Mouse (Mus musculus) embryonic facial prominence, embryonic 15.5 days (tissue): ENCODE results near the gene Bet1l. TPM values are rescaled to one million over a fixed set of nuclear protein-coding genes. Genes with fewer than 3 reads are reported as not detected.

ENCODE experiments used
- ATAC-seq: fragments of 200-750 bp; cut with Nextera tagmentation; 2 replicates; pipeline ENCODE4 v1.8.0; 2017; ENCODE audit warnings: low read depth, moderate TSS enrichment; ENCODE audit not compliant: insufficient number of reproducible peaks, low FRiP score, low TSS enrichment
- H3K27ac ChIP-seq: fragments of 300-500 bp; sonication (generic); replicated peaks from 2 replicates; pipeline ENCODE4 v1.5.1; 2015; ENCODE audit warnings: mild to moderate bottlenecking, inconsistent platforms
- H3K27me3 ChIP-seq: fragments of 300-500 bp; sonication (generic); 2 replicates; pipeline ENCODE4 v1.6.1; 2015; ENCODE audit warnings: inconsistent platforms
- H3K36me3 ChIP-seq: fragments of 300-500 bp; sonication (generic); 2 replicates; pipeline ENCODE4 v1.6.1; 2015; ENCODE audit warnings: mild to moderate bottlenecking, inconsistent platforms
- H3K4me1 ChIP-seq: fragments of 300-500 bp; sonication (generic); 2 replicates; pipeline ENCODE4 v1.6.1; 2015; ENCODE audit warnings: inconsistent platforms
- H3K4me2 ChIP-seq: fragments of 300-500 bp; sonication (generic); replicated peaks from 2 replicates; pipeline ENCODE4 v1.6.1; 2015; ENCODE audit warnings: mild to moderate bottlenecking, inconsistent platforms
- H3K4me3 ChIP-seq: fragments of 300-500 bp; sonication (generic); replicated peaks from 2 replicates; pipeline ENCODE4 v1.5.1; 2015; ENCODE audit warnings: mild to moderate bottlenecking, inconsistent platforms
- H3K9ac ChIP-seq: fragments of 300-500 bp; sonication (generic); 2 replicates; pipeline ENCODE4 v1.6.1; 2015; ENCODE audit warnings: inconsistent platforms
- H3K9me3 ChIP-seq: fragments of 300-500 bp; sonication (generic); replicated peaks from 2 replicates; pipeline ENCODE4 v1.6.1; 2016; ENCODE audit warnings: inconsistent platforms
- WGBS: fragments of 180-500 bp; shearing (Covaris S2); methylation state at CpG from one replicate; pipeline ENCODE4 v1.1.7; 2015; 5-methylcytosine and 5-hydroxymethylcytosine counted together
- polyA plus RNA-seq: library from polyadenylated mRNA; unstranded; fragments of >200 nt; fragmentation: Nextera tagmentation; extraction: Ambion mirVana; gene quantifications from 2 replicates; pipeline ENCODE4 v1.2.1, GENCODE M21; 2015

Bet1l gene
- polyA plus RNA-seq, 1 experiment from 2014 or later: 64.2 TPM

DNA sequence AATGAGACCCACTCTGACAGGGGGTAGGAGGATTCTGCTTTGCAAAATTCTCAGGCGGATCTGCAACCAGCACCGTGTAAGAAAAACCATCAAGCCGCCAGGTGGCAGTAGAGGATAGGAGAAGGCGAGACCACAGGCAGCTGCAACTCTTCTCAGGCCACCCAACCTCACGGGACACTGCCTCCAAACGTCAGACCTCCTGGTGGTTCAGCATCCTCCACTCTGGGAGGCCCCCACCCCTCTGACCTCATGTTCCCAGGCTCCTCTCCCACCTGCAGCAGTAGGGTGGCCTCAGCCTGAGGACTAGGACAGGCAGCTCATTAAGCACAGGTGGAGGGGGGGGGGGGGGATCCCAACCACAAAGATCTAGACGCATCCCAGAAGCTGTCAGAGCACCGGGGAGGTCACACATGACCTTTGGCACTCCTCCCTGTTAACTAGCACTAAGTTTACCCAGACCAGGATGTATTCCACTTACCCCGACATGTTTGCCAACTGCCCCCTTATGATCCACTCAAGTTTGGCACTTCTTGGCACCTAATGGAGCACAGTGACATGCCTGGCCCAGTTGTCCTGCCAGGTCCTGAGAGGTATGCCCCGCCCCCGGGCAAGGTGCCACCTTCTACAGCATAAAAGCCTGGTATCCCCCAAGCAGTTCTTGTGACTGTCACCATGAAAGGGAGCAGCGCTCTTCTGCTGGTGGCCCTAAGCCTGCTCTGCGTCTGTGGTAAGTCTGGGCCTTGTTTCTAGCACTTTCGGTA, 12.3 kb downstream of the Bet1l start, which contains the start of gene Scgb1c1:
Scgb1c1 (plus strand) TSS at position 643 of the 761 bp plus-strand sequence.
- Histone ChIP-seq H3K9me3 (no peaks in the 10 kb centered on the region), H3K9ac (no peak within 1 kb of the TSS), H3K4me3 (no peak within 1 kb of the TSS), H3K36me3 (no peaks in the 10 kb centered on the region), H3K27ac (no peak within 1 kb of the TSS), H3K4me2 (no peak within 1 kb of the TSS), H3K27me3 (peaks cover 26% of the 10 kb centered on the region), H3K4me1 (peaks cover 14% of the 10 kb centered on the region; the same call in 1 of the 2 replicates)
- peak; percentile 58; the same call in 1 of the 2 replicates for ATAC-seq
- 24% methylated on average over 13 of the region's 14 CpGs for whole genome bisulfite sequencing

DNA sequence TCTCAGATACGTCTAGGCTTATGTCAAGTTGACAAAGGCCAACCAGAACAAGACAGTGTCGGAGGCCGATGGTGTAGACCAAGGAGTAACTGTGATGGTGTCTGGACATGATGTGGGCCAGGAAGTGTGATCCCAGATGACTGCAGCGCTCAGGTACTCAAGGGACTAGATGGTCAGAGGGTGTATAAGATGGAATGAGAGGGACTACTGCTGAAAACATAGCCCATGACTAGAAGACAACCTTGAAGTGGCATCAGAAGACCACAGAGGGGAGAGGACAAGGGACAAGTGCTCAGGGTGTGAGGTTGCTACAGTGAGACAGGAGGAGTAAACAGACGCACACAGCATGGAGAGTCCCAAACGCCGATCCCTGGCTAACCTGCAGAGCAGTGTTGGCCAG, 13.6 kb downstream of the Bet1l start:
- no peak overlapping the region for H3K4me3 ChIP-seq
- 70% methylated on average over 7 of the region's 7 CpGs for WGBS
- H3K36me3 ChIP-seq: no peaks in the 10 kb centered on the region
- no peak overlapping the region for H3K27ac ChIP-seq
- peaks cover 14% of the 10 kb centered on the region; the same call in 1 of the 2 replicates for H3K4me1 ChIP-seq
- peaks cover 26% of the 10 kb centered on the region for H3K27me3 ChIP-seq
- H3K9ac ChIP-seq: no peak overlapping the region
- H3K4me2 ChIP-seq: no peak overlapping the region
- ATAC-seq: no peak
- H3K9me3 ChIP-seq: no peaks in the 10 kb centered on the region

DNA sequence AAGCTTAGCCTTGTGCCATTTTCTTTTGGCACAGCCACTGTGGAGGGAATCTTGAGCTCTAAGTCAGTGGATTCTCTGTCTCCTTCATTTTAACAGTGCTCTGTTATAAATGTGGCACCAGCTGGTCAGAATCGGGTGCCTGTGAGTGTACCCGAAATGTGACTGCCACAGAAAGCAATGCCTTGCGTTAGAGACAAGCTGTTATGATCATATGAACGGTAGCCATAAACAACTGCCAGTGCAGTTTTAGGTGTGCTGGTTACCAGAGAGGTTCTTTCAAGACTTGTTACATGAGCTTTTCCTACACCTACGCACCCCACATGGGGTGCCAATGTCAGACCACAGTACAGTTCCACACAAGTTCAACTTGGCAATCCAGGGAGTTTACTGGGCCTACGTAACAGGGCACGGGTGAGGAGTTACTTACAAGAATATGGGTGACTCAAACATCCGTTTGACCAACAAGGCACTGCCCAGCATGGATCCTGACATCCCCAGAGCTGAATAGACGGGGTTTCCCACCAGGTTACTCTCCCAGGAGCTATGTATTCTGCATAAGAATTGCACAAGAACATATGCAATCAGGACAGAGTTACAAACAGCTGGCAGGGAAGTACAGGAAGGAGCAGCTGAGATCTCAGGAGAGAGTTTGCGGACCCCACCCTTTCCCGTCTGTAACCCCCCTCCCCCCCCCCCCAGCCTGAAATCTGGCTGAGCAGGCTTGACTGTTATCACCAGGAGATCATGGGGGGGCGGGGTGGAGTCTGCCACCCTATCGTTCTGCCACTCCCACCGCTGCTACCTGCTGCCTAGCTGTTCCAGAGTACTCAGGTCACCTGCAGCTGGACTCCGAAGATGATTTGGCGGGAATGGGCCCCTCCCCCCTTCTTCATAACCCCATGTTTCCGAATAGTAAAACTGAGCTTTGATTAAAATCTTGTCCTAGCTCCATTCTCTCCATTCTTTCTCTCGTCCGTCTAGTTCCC, 16.3 kb downstream of the Bet1l start:
- no peak overlapping the region for H3K9ac ChIP-seq
- no peaks in the 10 kb centered on the region for H3K36me3 ChIP-seq
- 34% methylated on average over 19 of the region's 19 CpGs for WGBS
- no peak overlapping the region for H3K4me3 ChIP-seq
- H3K9me3 ChIP-seq: no peaks in the 10 kb centered on the region
- H3K27me3 ChIP-seq: peaks cover 26% of the 10 kb centered on the region
- 0 out of 2 replicates have a peak, but pooled peaks cover 9% of the 10 kb centered on the region for H3K4me1 ChIP-seq
- H3K27ac ChIP-seq: no peak overlapping the region
- no peak for ATAC-seq
- H3K4me2 ChIP-seq: no peak overlapping the region

DNA sequence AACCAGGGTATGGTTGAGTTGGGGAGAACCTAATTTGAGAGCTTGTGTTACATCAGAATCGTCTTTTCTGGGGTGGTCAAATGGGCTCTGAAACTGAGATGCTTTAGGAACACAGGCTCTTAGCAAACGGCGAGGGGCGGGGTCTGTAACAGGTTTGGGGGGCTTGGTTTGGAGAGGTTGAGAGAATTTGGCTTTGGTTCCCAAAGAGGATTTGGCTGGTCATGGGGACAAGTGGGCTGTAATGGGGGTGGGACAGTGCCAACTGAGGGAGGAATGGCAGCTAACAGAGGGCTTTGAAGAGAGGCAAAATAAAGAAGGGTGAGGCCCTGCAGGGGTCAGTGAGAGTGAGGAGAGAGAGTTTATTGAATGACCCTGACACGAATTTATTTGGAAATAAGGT, 17.8 kb downstream of the Bet1l start:
- peaks cover 26% of the 10 kb centered on the region for H3K27me3 ChIP-seq
- H3K4me1 ChIP-seq: 0 out of 2 replicates have a peak, but pooled peaks cover 9% of the 10 kb centered on the region
- no peak for ATAC-seq

DNA sequence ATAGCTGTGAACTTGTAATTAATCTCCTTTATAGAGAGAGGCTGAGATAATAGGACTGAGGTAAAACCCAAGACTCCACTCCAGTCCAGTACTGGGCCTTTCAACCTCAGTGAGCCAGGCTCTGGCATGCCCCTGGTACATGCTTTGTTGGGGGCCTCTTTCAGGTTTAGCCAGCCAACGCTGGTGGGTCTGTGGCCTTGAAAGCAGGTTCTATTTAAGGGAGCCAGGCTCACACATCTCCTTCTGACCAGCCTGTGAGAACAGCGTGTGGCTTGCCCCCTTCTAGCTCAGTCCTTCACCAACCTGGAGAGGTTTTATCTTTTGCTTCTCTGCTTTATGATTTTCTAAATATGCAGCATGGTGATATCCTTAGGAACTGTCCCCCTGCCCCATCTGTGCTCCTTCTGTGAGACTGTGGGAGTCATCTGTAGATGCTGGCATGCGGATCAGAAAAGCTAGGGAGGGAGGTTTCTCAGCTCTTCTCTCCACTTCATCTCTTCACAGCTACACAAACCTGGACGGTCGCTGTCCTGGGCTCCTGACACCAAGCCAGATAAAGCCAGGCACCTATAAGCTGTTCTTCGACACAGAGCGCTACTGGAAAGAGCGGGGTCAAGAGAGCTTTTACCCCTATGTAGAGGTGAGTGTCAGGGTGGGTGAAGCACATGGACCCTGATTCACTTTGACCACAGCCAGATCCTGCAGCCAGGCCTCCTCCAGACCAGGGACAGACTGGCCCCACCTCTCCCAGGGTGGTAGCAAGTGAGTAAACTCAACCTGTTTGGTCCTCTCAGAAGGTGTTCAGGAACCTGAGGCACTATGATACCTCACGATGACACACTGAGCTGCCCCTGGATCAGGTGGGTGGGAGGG, 20.9 kb downstream of the Bet1l start:
- H3K9me3 ChIP-seq: no peaks in the 10 kb centered on the region
- no peak overlapping the region for H3K4me2 ChIP-seq
- H3K4me1 ChIP-seq: 0 out of 2 replicates have a peak, but pooled peaks cover 6% of the 10 kb centered on the region
- H3K27ac ChIP-seq: no peak overlapping the region
- peaks cover 7% of the 10 kb centered on the region; the same call in 1 of the 2 replicates for H3K27me3 ChIP-seq
- WGBS: 83% methylated on average over 9 of the region's 9 CpGs
- no peak overlapping the region for H3K4me3 ChIP-seq
- no peak for ATAC-seq
- no peak overlapping the region for H3K9ac ChIP-seq
- no peaks in the 10 kb centered on the region for H3K36me3 ChIP-seq

More for the DNA sequence above, 17.8 kb downstream of the Bet1l start:
- no peaks in the 10 kb centered on the region for H3K9me3 ChIP-seq
- no peak overlapping the region for H3K4me2 ChIP-seq
- no peaks in the 10 kb centered on the region for H3K36me3 ChIP-seq
- WGBS: 58% methylated on average over 5 of the region's 5 CpGs
- no peak overlapping the region for H3K27ac ChIP-seq
- no peak overlapping the region for H3K9ac ChIP-seq
- H3K4me3 ChIP-seq: no peak overlapping the region

DNA sequence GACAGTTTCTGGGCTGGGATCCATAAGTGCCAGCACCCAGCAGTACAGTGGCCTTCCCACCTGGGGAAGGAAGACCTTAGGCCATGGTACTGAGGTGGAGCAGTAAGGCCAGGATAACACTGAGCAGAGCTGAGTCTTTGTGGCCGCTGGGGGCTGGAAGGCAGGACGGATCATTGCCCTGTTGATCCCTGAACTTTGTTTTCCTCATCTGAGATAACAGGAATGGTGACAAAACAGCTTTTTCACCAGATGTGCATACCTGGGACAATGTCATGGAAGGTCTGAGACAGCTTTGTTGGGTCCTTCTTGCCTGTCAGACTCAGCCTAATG, 21.7 kb downstream of the Bet1l start:
- no peak for ATAC-seq
- peaks cover 3% of the 10 kb centered on the region; the same call in 1 of the 2 replicates for H3K27me3 ChIP-seq
- no peak overlapping the region for H3K27ac ChIP-seq
- peak overlapping the region; percentile 16; the same call in 1 of the 2 replicates for H3K4me3 ChIP-seq
- no peaks in the 10 kb centered on the region for H3K36me3 ChIP-seq
- 73% methylated on average over 2 of the region's 2 CpGs for WGBS
- H3K4me2 ChIP-seq: peak overlapping the region; percentile 24; the same call in 1 of the 2 replicates
- no peaks in the 10 kb centered on the region for H3K9me3 ChIP-seq
- no peak overlapping the region for H3K9ac ChIP-seq
- H3K4me1 ChIP-seq: no peaks in the 10 kb centered on the region

DNA sequence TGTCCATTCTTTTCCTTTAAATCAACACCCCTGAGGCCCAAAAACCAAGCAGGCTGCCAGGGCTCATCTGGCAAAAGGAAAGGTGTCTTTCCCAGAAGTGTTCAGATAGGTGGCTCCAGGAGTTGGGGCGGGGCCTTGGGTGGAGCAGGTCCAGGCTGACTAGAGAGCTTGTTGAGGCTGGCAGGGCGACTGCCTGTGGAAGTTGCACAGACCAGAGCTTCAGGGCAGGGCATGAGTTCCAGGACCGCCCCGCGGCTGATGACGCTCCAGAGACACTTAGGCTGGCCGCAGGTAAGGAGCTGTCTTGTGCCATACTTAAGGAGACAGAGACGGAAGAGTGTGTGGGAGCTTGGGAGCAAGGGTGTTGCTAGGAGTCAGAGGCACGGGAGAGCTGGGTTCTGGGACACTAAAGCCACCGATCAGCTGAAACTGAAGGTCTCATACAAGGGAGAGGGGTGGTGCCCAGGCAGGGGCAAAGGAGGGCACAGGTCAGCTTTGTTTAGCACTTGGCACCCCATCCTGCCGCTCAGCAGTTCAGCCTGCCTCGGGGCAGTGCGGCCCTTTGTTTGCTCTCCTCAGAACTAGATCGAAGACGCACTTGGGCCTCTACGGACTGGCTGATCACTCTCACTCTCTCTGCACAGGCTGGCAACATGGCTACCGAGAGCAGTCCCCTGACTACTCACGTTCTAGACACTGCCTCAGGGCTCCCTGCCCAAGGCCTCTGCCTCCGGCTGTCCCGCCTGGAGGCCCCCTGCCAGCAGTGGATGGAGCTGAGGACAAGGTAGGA, 22.2 kb downstream of the Bet1l start, which contains the start of gene Urah:
Urah (plus strand) TSS at position 51 of the 790 bp plus-strand sequence.
- H3K4me3 ChIP-seq: peak within 1 kb of the TSS; percentile 16
- no peaks in the 10 kb centered on the region for H3K9me3 ChIP-seq
- 25% methylated on average over 20 of the region's 20 CpGs for WGBS
- H3K9ac ChIP-seq: no peak within 1 kb of the TSS
- no peaks in the 10 kb centered on the region for H3K36me3 ChIP-seq
- H3K27me3 ChIP-seq: no peaks in the 10 kb centered on the region
- H3K27ac ChIP-seq: no peak within 1 kb of the TSS
- ATAC-seq: no peak; the same call in 1 of the 2 replicates
- H3K4me2 ChIP-seq: peak within 1 kb of the TSS; percentile 24
- no peaks in the 10 kb centered on the region for H3K4me1 ChIP-seq

DNA sequence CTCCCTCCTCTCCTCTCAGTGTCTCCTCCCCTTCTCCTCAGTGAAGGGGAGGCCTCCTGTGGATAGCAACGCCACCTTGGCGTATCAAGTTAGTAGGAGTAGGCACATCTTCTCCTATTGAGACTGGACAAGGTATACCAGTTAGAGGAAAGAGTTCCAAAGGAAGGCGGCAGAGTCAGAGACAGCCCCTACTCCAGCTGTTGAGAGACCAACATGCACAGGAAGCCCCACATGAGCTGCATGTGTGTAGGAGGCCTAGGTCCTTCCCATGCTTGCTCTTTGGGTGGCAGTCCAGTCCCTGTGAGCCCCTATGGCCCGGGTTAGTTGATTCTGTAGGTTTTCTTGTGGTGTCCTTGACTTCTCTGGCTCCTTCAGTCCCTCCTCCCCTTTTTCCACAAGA, 24.0 kb downstream of the Bet1l start:
- Histone ChIP-seq H3K36me3 (no peaks in the 10 kb centered on the region), H3K9me3 (no peaks in the 10 kb centered on the region), H3K9ac (no peak overlapping the region), H3K4me2 (no peak overlapping the region), H3K27me3 (no peaks in the 10 kb centered on the region), H3K4me1 (no peaks in the 10 kb centered on the region), H3K4me3 (no peak overlapping the region), H3K27ac (no peak overlapping the region)
- no peak for ATAC-seq
- 85% methylated on average over 4 of the region's 4 CpGs for WGBS

DNA sequence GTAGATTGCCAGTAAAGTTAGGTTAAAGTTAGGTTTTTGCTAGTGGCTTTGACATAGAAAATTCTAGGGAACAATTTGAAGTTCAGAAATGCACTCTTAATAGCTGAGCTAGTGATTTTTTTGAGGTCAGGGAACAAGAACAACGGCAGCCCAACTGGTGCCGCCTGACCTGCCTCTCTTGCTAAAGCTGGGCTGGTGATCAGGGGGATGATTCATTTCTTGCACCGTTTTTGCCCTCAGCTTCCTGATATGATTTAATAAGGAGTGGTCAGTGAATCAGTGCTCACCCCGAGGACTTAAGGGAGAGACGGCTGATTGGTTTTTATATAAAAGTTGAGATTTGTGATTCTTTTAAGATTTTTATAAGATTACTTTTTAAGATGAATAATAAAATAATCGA, 25.9 kb downstream of the Bet1l start:
- WGBS: 64% methylated on average over 6 of the region's 6 CpGs
- Histone ChIP-seq H3K27ac (no peak overlapping the region), H3K4me2 (no peak overlapping the region), H3K9ac (no peak overlapping the region), H3K36me3 (no peaks in the 10 kb centered on the region), H3K4me1 (no peaks in the 10 kb centered on the region), H3K4me3 (no peak overlapping the region), H3K9me3 (no peaks in the 10 kb centered on the region), H3K27me3 (no peaks in the 10 kb centered on the region)
- ATAC-seq: no peak
